Mouse (Mus musculus) urinary bladder, postnatal 4 days (tissue): ENCODE measurements around the gene H2-Ab1.

Experiments
- DNase-seq, 2 experiments: peaks; one replicate each; pipeline ENCODE4 v3.0.0; 2021 to 2022; ENCODE audit warnings: low spot score in 2 of 2

The H2-Ab1 gene

GRCm38 (mm10) chr17:34238706-34239105 is 18.8 kb upstream of the H2-Ab1 start, which contains the start of gene H2-Ob:
TSS of gene H2-Ob (plus strand) at chr17:34238903.
- DNase-seq: peak in 1 of 2 experiments; percentile 52

GRCm38 (mm10) chr17:34239601-34240041 is 17.9 kb upstream of the H2-Ab1 start:
- no peak for DNase-seq

GRCm38 (mm10) chr17:34240366-34240765 is 17.1 kb upstream of the H2-Ab1 start:
- peak in 1 of 2 experiments; percentile 17 for DNase-seq

GRCm38 (mm10) chr17:34240916-34241315 is 16.6 kb upstream of the H2-Ab1 start:
- peak in 1 of 2 experiments; percentile 33 for DNase-seq

- DNase-seq: peak in 1 of 2 experiments; percentile 40
Observed at GRCm38 (mm10) chr17:34244656-34245055, 12.8 kb upstream of the H2-Ab1 start.

- peak in 1 of 2 experiments; percentile 10 for DNase-seq
Observed at GRCm38 (mm10) chr17:34247047-34247446, 10.4 kb upstream of the H2-Ab1 start.

GRCm38 (mm10) chr17:34248764-34249163 is 8.7 kb upstream of the H2-Ab1 start:
- DNase-seq: no peak

GRCm38 (mm10) chr17:34249361-34249760 is 8.1 kb upstream of the H2-Ab1 start:
- DNase-seq: no peak

GRCm38 (mm10) chr17:34249878-34250277 is 7.6 kb upstream of the H2-Ab1 start:
- DNase-seq: no peak

- no peak for DNase-seq
Observed at GRCm38 (mm10) chr17:34251666-34252065, 5.8 kb upstream of the H2-Ab1 start.

- DNase-seq: no peak
Observed at GRCm38 (mm10) chr17:34256501-34256900, 988 bp upstream of the H2-Ab1 start.

GRCm38 (mm10) chr17:34260551-34260950 is 3.1 kb downstream of the H2-Ab1 start:
- DNase-seq: no peak

- peak in 1 of 2 experiments; percentile 48 for DNase-seq
Observed at GRCm38 (mm10) chr17:34261502-34261901, 4.0 kb downstream of the H2-Ab1 start.

- DNase-seq: peak; percentile 30 to 67
Observed at GRCm38 (mm10) chr17:34263068-34263467, 5.6 kb downstream of the H2-Ab1 start.

GRCm38 (mm10) chr17:34263811-34264371 is 6.4 kb downstream of the H2-Ab1 start:
- no peak for DNase-seq

- DNase-seq: no peak
Observed at GRCm38 (mm10) chr17:34264452-34265351, 7.2 kb downstream of the H2-Ab1 start.

- DNase-seq: no peak
Observed at GRCm38 (mm10) chr17:34268262-34268661, 10.8 kb downstream of the H2-Ab1 start.

- no peak for DNase-seq
Observed at GRCm38 (mm10) chr17:34268748-34269147, 11.3 kb downstream of the H2-Ab1 start.

GRCm38 (mm10) chr17:34269817-34270216 is 12.3 kb downstream of the H2-Ab1 start:
- no peak for DNase-seq

GRCm38 (mm10) chr17:34270230-34270629 is 12.7 kb downstream of the H2-Ab1 start:
- no peak for DNase-seq

GRCm38 (mm10) chr17:34270940-34271339 is 13.5 kb downstream of the H2-Ab1 start:
- no peak for DNase-seq

GRCm38 (mm10) chr17:34272102-34272501 is 14.6 kb downstream of the H2-Ab1 start:
- DNase-seq: no peak

- DNase-seq: no peak
Observed at GRCm38 (mm10) chr17:34280499-34281038, 23.1 kb downstream of the H2-Ab1 start.
